Mouse (Mus musculus): ENCODE results near the gene Smim4.

Gene Smim4

GRCm38 (mm10) chr14:31138219-31138896 lies 9.6 kb upstream of the Smim4 start:
- DNase-seq, result no peak

DNA sequence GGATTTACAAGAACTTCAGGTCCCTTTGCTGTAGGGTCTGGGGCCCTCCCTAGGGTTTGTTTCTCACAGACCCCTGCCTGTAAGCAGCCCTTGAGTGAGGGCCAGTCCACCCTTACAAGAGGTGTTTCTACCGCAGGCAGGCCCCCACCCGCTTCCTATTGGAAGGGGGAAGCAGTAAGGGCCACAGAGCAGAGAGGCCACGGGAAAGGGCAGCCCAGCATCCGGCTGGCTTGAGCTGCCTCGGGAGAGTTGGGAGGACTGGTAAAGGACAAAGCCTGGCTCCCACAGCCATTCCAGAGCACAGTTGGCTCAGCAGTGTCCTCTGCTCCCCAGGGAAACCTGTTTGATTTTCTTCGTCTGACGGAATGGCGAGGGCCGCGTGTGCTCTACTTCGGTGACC lies 9.0 kb upstream of the Smim4 start:
- no peak for DNase-seq

DNA sequence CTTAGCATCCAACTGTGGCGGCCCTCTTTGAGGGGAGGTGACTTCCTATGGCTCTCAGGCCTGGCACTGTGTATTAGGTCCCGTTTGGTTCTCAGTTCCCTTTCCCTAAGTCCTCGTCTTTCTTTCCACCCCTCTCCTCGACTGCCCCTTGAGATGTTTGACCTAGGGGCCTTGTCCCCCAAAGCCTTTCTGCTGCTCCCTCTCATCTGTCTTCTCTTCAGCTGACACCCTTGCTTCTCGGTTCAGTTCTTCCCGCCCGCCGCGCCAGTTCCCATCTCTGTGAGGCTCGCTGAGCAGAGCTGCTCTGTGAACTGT lies 8.5 kb upstream of the Smim4 start:
- no peak for DNase-seq

DNA sequence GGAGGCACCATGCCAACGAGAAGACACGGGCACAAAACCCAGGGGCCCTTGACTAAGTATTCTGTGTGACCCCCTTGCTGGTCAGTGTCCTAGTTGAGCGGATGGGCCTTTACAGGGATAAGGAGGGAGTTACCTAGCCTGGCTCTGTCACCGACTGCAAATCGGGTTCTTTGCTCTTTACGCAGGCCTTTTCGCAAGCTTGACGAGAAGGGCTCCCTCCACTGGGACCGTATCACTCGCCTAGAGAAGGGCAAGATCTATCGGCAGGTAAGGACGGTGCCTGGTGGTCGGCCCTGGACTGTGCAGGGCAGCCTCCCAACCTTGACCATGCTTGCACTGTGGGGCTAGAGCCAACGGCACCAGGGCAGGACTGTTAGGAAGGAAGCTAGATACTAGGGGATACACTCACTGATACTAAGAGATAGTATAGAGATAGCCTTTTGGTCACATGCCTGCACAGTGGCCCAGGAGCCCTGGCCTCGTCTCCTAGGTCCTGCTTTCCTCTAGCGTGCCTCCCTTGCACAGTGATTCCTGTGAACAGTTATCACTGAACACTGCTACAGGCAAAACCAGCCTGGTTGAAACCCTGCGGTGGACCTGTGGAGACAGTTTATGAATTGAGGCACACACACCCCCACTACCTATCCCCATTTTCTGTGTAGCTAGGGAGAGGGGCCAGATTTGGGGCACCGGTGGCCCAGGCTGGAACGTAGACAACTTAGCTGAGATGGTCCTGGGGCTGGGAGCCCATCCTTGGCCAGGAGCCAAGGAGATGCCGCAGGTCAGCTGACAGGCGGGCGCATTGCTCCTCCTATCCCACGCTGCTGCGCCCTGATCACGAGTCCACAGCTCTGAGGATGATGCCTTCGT lies 7.9 kb upstream of the Smim4 start:
- DNase-seq, result peak; percentile 3

GRCm38 (mm10) chr14:31135495-31136410 lies 7.0 kb upstream of the Smim4 start:
- peak; percentile 3 for DNase-seq

GRCm38 (mm10) chr14:31134015-31135000 lies 5.6 kb upstream of the Smim4 start:
- peak; percentile 2 for DNase-seq

DNA sequence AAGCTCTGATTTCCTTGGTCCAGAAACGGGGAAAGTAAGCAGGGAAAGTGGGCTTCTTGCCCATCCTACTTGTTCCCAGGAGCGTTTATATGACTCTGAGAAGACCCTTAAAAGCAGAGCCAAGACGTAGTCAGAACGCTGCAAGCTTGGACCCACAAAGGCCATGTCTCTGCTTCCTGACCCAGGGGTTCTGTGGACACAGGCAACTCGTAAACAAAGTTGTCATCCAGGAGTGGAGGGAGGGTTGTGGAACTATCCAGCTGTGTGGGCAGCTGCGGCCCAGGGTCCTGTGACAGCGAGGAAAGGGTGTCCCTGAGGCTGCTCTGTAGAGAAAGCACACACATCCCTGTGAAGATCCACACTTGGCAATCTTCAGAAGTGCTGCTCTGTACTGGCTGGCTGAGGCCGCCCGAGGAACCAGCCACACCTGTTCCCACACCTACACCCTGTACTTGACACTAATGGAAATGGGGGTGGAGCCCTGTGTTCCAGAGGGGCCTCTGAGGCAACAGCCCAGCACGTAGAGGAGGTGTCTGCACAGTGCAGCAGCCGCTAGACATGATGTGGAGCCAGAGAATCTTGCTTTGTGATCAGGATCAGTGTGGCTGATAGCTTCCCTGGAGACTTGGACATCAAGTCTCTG lies 4.4 kb upstream of the Smim4 start:
- DNase-seq, result peak; percentile 13

- peak; percentile 65 for DNase-seq
Observed at GRCm38 (mm10) chr14:31132491-31132975, 3.8 kb upstream of the Smim4 start.

GRCm38 (mm10) chr14:31132031-31132430 lies 3.3 kb upstream of the Smim4 start:
- peak; percentile 69 for DNase-seq

DNA sequence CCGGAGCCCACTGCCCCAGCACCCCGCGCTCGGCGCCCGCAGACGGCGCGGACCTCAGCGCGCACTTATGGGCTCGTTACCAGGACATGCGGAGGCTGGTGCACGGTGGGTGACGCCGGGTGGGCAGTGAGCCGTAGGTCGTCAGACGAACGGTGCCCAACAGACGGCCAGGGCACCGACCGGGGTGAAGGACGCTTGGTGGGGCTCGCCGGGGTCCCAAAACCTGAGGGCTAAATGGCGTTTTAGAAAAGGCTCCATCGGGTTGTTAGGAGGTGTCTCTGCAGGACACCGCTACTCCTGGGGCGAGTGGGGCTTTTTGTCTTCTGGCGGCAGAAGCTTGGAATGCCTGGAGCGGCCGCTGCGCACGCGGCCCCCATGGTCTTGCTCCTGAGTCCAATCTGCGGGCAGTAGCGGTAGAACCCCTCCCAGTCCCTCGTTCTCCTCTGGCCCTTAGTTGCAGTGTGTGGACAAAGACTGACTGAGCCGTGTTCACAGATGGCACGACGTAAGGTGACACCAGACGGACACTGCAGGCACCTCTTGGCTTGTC lies 2.6 kb upstream of the Smim4 start:
- peak; percentile 46 for DNase-seq

GRCm38 (mm10) chr14:31130236-31131220 lies 1.8 kb upstream of the Smim4 start, which contains the start of gene Nt5dc2:
Gene Nt5dc2 (plus strand): TSS chr14:31131053.
- DNase-seq, result peak; percentile 93

GRCm38 (mm10) chr14:31129326-31130235 lies 825 bp upstream of the Smim4 start:
- DNase-seq, result peak; percentile 2

DNA sequence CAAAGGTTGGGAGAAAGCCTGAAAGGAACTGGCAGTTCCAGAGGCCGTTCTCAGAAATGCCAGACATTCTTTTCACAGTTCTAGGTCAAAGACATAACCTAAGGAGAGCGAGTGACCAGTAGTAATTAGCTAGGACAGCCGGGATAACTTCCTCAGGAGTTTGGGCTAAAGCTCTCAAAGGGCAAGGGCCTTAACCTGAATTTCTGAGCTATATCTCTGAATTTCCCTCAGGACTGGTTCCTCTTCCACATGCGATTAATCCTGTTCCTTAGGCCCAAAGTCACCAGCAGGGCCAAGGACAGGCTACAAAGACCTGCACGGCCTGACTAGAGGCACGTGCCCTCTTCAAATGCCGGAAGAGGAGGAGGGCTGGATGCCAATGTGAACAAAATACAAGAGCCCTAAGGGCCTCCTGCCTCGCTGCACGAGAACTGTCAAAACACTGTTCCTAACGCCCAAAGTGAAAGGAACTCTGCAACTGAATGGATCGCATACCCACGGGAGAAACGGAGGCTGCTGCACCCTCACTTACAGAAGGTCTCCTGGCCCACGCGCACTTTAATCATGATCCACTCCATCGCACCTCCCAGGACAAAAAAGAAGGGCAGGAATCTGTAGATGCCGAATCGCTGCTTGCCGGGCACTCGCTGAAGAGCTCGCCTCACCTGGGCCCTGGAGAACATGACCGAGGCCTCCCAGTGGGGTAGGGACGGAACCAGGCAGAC lies 493 bp downstream of the Smim4 start:
- DNase-seq, result peak; percentile 51

GRCm38 (mm10) chr14:31126826-31127225 lies 1.9 kb downstream of the Smim4 start:
- DNase-seq, result peak; percentile 61

GRCm38 (mm10) chr14:31125106-31126075 lies 3.4 kb downstream of the Smim4 start:
- DNase-seq, result peak; percentile 39

DNA sequence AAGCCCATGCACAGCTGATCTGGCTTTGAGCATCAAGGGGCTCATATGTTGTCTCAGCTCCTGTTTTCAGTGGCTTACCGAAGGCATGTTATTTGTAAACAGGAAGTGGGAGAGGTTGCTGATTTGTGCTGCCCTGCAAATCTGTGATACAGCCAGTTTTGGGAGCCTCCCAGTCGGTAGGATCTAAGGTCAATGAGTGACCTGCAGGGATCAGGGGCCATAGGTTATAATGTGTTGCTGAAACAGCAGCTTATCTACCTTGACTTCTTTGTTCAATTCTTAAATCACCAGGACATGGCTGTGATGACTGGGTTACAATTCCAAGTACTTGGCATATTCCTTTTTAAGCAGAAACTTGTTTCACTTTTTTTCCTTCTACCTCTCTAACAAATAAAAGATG lies 13.2 kb downstream of the Smim4 start:
- DNase-seq, result no peak

All from liver (tissue).